Mouse (Mus musculus) kidney, adult 2 months (tissue): ENCODE measurements around the gene Ddost. TPM values are rescaled to one million over a fixed set of nuclear protein-coding genes. Genes with fewer than 3 reads are reported as not detected.

ENCODE experiments used
- DNase-seq: peaks from one replicate; pipeline ENCODE4 v3.0.0; 2021
- H3K27ac ChIP-seq: fragments of 200-500 bp; 2 replicates; pipeline ENCODE4 v1.5.1; 2012; ENCODE audit warnings: low read depth, low read length, control low read depth, inconsistent platforms; ENCODE audit not compliant: insufficient read depth
- H3K27me3 ChIP-seq: fragments of 200-500 bp; replicated peaks from 2 replicates; pipeline ENCODE4 v1.6.1; 2012; ENCODE audit warnings: mild to moderate bottlenecking, moderate library complexity, low read length, inconsistent platforms; ENCODE audit not compliant: control insufficient read depth, insufficient read depth
- H3K36me3 ChIP-seq: fragments of 200-500 bp; 2 replicates; pipeline ENCODE4 v1.6.1; 2012; ENCODE audit warnings: mild to moderate bottlenecking, moderate library complexity, low read length, inconsistent platforms; ENCODE audit not compliant: control insufficient read depth, insufficient read depth
- H3K4me1 ChIP-seq: fragments of 200-500 bp; 2 replicates; pipeline ENCODE4 v1.6.1; 2011; ENCODE audit warnings: low read length; ENCODE audit not compliant: control insufficient read depth, insufficient read depth
- H3K4me3 ChIP-seq: fragments of 200-500 bp; 2 replicates; pipeline ENCODE4 v1.5.1; 2011; ENCODE audit warnings: mild to moderate bottlenecking, low read depth, low read length, control low read depth; ENCODE audit not compliant: insufficient read depth
- CTCF ChIP-seq: fragments of 200-500 bp; conservative IDR thresholded peaks from 2 replicates; pipeline ENCODE4 v1.5.1; 2011; ENCODE audit warnings: low read depth, mild to moderate bottlenecking, control low read depth, low read length, moderate library complexity, mixed read lengths; ENCODE audit not compliant: insufficient read depth, insufficient read length
- POLR2A ChIP-seq: fragments of 200-500 bp; IDR thresholded peaks from one replicate; pipeline ENCODE4 v1.6.1; 2011; ENCODE audit warnings: low read depth, low read length, control low read depth
- WGBS: fragments of 180-500 bp; shearing (Covaris S2); methylation state at CpG from one replicate; pipeline ENCODE4 v1.1.7; 2018; 5-methylcytosine and 5-hydroxymethylcytosine counted together
- polyA plus RNA-seq: library from polyadenylated mRNA; depleted of rRNA; stranded (reverse); fragments of >200 nt; gene quantifications from 2 replicates; pipeline ENCODE4 v1.2.3, GENCODE M21; 2012

The Ddost gene
- polyA plus RNA-seq, 1 experiment: 157 TPM

DNA sequence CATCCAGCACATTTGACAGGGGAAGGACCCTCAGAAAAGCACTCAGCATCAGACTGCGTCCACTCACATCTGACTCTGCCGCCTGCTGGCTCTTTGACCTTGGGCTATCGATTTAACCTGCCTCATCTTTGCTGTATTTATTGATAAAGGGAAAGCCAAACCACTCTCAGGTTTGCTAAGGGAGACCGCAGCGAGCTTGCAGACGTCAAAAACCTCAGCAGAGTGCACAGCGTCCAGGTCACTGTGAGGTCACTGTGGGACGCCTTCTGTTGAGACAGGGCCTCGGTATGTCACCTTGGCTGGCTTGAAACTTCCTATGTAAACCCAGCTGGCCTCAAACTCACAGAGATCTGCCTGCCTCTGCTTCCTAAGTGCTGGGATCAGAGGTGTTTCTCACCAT lies 32.8 kb downstream of the Ddost start:
- 74% methylated on average over 9 of the region's 9 CpGs for WGBS
- no peak for DNase-seq
- no peaks in the 10 kb centered on the region for H3K27me3 ChIP-seq

GRCm38 (mm10) chr4:138339963-138340362 lies 35.4 kb downstream of the Ddost start:
- WGBS: 34% methylated on average over 4 of the region's 4 CpGs
- Histone ChIP-seq H3K36me3 (no peaks in the 10 kb centered on the region; the same call in 1 of the 2 replicates), H3K27ac (no peak overlapping the region), H3K27me3 (no peaks in the 10 kb centered on the region), H3K4me3 (no peak overlapping the region), H3K4me1 (peaks cover 25% of the 10 kb centered on the region)
- DNase-seq: peak; percentile 72
- TF ChIP-seq POLR2A (no peak), CTCF (peak; percentile 34)

More for the DNA sequence above, 32.8 kb downstream of the Ddost start:
- Histone ChIP-seq H3K27ac (no peak overlapping the region), H3K4me1 (peaks cover 8% of the 10 kb centered on the region; the same call in 1 of the 2 replicates), H3K36me3 (no peaks in the 10 kb centered on the region; the same call in 1 of the 2 replicates), H3K4me3 (no peak overlapping the region)
- no peak for TF ChIP-seq CTCF
- TF ChIP-seq POLR2A: no peak

- Histone ChIP-seq H3K27me3 (no peaks in the 10 kb centered on the region), H3K27ac (0 out of 2 replicates have a peak overlapping the region, but pooled peaks have one; percentile 86), H3K4me1 (peaks cover 25% of the 10 kb centered on the region), H3K36me3 (no peaks in the 10 kb centered on the region; the same call in 1 of the 2 replicates), H3K4me3 (no peak overlapping the region)
- no peak for DNase-seq
- WGBS: 79% methylated on average over 8 of the region's 8 CpGs
- no peak for TF ChIP-seq POLR2A
- TF ChIP-seq CTCF: no peak
Measured at GRCm38 (mm10) chr4:138341393-138341792, 36.9 kb downstream of the Ddost start.

DNA sequence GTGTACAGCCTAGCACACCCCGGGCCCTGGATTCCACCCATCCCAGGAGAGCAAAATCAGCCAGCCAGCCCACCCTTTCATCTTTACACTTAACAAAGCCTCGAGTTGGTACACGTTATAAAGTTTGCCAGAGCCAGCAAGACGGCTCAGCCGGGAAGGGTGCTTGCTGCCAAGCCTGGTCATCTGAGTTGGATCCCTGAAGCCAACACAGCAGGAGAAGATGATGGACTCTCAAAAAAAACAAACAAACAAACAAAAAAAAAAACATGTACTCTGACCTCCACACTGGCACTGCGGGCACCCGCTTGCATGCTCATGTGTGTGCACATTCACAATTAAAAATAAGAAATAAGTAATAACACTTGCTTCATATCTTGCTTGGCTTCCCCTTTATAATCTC lies 37.5 kb downstream of the Ddost start:
- DNase-seq: peak; percentile 66
- H3K27ac ChIP-seq: peak overlapping the region; percentile 86; the same call in 1 of the 2 replicates

GRCm38 (mm10) chr4:138342778-138343177 lies 38.2 kb downstream of the Ddost start:
- DNase-seq: peak; percentile 96
- H3K4me1 ChIP-seq: peaks cover 29% of the 10 kb centered on the region
- no peak for TF ChIP-seq CTCF
- TF ChIP-seq POLR2A: no peak
- H3K27me3 ChIP-seq: no peaks in the 10 kb centered on the region
- peak overlapping the region; percentile 86 for H3K27ac ChIP-seq
- H3K4me3 ChIP-seq: no peak overlapping the region
- H3K36me3 ChIP-seq: no peaks in the 10 kb centered on the region; the same call in 1 of the 2 replicates
- WGBS: 34% methylated on average over 6 of the region's 6 CpGs

More for the DNA sequence above, 37.5 kb downstream of the Ddost start:
- WGBS: 48% methylated on average over 7 of the region's 7 CpGs
- peaks cover 25% of the 10 kb centered on the region for H3K4me1 ChIP-seq
- TF ChIP-seq POLR2A (no peak), CTCF (no peak)
- no peaks in the 10 kb centered on the region for H3K27me3 ChIP-seq
- no peaks in the 10 kb centered on the region; the same call in 1 of the 2 replicates for H3K36me3 ChIP-seq
- no peak overlapping the region for H3K4me3 ChIP-seq

DNA sequence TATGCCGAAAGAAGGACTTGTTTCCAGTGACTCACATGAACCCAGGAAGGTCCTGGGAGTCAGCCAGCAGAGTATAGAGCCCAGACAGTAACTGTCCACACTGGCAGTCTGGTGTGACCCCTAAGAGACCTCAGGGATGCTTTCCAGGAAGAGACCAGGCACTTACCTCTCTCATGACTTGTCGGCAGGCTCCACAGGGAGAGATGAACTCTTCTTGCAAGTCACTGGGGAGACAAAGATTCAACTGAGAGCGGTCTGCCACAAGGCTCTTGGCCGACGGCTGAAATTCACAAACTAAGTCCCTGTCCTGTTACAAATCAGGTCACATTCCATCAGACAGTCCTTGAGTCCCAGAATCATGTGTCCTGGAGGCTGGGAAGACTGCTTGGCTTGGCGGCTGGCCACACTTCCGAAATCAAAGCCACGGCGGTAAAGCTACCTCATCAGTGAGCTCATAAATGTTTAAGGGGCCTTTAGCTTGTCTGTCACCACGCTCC lies 38.9 kb downstream of the Ddost start:
- Histone ChIP-seq H3K27ac (peak overlapping the region; percentile 73), H3K36me3 (no peaks in the 10 kb centered on the region; the same call in 1 of the 2 replicates), H3K4me3 (no peak overlapping the region), H3K27me3 (no peaks in the 10 kb centered on the region), H3K4me1 (peaks cover 34% of the 10 kb centered on the region)
- 35% methylated on average over 10 of the region's 10 CpGs for WGBS
- peak; percentile 80 for DNase-seq
- TF ChIP-seq CTCF: no peak
- TF ChIP-seq POLR2A: no peak

DNA sequence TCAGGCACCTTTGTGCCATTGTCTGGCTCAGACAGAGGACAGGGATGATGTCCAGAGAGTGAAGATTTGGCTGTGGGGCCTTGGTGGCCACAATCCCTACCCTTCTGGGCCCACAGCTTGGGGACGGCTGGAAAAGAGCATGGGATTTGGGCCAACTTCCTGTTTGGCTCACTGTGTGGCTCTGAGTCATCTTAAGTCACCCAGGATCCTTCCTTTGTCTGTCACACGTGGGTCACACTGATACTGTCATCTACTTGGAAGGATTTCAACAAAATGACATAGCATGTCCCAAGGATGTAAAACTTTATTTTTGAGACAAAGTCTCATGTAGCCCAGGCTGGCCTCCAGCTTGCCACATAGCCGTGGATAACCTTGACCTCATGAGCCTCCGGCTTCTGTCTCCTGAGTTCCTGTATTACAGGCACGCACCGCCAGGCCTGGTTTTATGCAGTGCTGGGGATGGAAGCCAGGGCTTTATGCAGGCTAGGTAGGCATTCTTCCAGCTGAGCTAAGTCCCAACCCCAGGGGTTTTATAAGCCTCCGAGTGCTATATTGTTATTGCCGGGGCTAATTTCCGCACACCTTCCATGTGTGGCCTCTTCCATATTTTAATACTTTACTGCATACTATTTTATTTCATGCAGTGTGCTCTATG lies 40.5 kb downstream of the Ddost start:
- WGBS: 49% methylated on average over 9 of the region's 9 CpGs
- TF ChIP-seq CTCF: no peak
- TF ChIP-seq POLR2A: no peak
- Histone ChIP-seq H3K27ac (0 out of 2 replicates have a peak overlapping the region, but pooled peaks have one; percentile 0), H3K36me3 (no peaks in the 10 kb centered on the region; the same call in 1 of the 2 replicates), H3K4me1 (peaks cover 41% of the 10 kb centered on the region), H3K4me3 (no peak overlapping the region), H3K27me3 (no peaks in the 10 kb centered on the region)
- peak; percentile 71 for DNase-seq
